Mouse (Mus musculus) kidney, postnatal 25 days (tissue): ENCODE results near the gene Cerk.
"Not testable (repeated sequence)": the region's sequence is repeated elsewhere in the genome, so short reads cannot be mapped to it uniquely, and the experiment has no call there.

Source experiments
- DNase-seq, 2 experiments: peaks; one replicate each; pipeline ENCODE4 v3.0.0; 2021; ENCODE audit warnings: mixed read lengths in 2 of 2

Gene Cerk

DNA sequence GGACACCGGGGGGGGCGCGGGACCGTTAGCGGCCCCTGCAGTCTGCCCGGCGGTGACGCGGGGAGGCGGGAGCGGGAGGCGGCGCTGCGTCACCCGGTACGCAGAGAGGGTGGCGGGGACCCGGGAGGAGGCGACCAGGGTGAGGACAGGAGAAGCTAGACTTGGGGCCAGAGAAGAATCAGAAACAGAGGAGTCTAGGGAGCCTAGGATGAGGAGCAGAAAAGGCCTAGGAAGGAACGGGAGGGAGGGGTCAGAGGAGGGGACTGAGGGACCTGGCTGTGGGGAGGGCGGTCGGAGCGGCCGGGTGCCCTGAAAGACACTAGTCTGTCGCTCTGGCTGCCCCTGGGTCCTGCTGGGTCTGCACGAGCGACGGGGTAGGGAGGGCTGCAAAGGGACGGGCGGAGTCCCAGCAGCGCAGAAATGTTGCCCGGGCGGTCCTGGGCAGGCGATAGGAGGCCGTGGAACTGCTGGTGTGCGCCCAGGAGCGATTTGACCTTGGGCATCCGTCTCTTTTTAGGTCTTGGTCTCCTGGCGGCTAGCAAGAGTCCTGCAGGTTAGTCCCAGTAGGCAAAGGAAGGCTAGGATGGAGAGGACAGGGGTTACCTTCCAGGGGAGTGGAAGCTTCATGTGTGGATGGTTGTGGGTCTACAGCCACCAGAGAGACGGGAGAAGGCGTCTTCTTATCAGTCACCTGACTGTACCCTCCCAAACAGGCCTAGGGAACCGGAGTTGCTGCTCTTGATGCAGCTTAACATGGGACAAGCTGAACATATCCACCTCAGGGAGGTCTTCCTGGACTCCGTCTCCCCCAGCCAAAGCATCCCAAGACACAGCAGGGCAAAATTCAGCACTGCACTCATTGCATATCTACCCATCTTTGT, at the start of gene Cerk:
Gene Cerk, minus strand, starts transcription at position 453 of the 881 bp plus-strand sequence.
- DNase-seq = peak; percentile 81 to 90

DNA sequence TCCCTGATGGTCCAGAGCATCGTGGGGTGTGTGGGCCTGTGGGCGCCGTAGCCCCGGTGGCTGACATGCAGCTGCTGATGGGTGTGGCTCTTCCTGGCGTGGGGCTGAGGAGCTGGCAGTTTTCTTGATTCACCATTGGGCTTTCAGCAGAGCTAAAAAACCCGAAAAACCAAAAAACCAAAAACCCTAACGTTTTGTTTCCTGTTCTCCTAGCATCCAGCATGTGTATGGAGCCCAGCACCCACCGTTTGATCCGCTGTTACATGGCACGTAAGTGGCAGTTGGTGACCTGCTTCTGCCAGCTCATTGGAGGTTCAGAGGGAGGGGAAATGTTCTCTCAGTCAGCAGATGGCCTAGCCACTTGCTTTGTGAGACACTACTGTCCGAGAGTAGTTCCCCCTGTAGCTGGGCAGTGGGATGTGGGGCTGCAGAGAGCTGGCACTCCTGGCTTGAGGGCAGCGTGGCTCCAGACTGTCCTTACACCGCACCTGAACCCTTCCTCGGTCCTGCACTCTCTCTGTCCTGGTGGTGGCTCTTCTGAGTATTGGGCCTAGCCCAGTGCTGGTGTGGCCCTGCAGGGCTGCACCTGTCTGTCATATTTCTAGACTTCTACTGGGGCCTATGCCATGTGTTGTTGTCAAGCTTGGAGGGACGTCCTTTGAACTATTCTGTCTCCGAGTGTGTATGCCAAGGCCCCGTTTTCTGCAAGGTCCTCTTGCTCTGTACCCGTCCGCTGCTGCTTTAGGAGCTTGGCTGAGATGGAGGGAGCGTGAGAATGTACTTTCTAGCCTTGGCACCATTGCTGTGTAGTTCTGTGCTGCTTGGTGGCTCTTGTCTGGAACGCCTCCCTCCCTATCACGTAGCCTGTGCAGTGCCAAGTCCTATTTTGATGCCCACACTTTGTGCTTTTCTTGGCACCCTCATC, 48.8 kb upstream of the Cerk start:
- DNase-seq = no peak

GRCm38 (mm10) chr15:86234001-86234400, 48.1 kb upstream of the Cerk start:
- no peak for DNase-seq

DNA sequence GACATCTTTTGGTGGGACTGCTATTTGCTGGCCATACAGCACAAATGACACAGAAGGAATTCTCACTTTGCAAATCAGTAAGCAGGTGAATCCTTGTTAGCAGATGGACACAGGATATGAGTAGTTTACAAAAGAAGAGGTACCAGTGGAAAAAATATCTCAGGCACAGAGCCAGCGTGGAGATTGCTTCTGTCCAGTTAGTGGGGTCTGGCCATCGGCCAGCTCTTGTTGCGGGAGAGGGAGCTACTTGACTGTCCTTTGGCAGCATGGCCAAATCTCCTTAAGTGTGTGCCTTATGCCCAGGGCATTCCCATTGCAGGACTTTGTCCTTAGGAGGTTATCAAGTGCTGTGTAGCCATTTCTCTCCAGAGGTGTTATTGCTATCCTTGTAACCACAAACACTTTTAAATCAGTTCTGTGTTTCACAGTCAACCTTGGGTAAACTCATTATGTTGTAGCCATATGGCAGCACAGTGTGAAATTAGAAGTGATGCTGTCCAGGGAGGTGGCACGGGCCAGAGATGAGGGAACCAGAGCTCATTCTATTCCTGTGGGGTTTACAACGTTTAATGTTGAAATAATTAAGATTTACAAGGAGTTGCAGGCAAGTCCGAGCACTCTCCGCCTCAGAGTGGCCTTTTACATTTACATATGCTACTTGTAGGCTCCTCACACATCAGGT, 46.0 kb upstream of the Cerk start:
- peak; percentile 58 to 72 for DNase-seq

DNA sequence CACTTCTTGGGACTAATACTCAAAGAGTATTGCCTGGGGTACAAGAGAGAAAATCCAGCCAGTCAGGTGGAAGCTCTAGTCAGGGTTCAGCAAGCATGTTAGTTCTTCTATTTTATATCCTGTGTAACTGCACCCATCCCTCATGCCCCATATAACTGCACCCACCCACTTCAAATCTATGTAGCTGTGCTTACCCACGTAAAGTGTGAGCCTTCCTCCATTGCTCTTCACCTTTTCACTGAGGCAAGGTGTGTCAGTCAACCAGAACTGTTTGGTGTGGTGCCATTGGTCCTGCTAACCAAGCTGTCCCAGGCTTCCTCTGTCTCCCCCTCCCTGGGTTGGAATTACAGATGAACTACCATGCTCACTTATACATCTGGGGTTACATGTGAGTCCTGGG, 45.2 kb upstream of the Cerk start:
- no peak for DNase-seq

DNA sequence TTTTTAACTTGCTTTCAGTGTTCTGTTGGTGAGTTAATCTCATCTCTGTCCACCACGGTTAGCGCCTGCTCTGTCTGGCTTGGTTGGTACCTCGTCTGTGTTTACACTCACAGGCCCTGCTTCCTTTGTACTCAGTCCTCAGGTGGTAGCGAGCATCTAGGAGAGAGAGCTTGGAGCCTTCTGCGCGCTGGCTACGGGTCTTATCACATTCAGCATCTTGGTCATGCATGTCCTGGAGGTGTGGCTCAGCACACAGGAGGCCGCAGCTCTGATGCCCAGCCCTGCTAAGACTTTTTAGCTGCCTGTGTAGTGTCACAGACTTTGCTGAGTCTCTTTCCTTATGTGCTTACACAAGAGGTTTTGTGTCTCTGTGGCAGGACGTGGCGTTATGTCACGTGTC, 43.7 kb upstream of the Cerk start:
- DNase-seq = peak in 1 of 2 experiments; percentile 39

GRCm38 (mm10) chr15:86229088-86229487, 43.1 kb upstream of the Cerk start:
- DNase-seq = peak in 1 of 2 experiments; percentile 43

DNA sequence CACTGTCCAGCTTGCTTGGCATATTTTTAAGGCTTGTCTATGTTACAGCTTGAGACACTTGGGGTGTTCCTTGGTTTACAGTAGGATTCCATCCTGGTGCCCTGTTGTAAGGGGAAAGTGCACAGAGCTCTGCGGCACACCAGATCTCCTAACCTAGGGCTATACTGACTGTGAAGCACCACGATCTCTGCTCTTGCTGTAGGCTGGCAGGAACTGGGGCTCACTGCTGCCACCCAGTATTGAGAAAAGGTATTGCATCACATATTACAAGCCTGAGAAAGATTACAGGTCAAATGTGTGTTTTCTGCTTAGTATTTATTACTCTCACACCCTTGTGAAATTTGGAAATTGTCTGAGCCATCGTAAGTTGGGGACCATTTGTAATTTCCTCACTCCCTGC, 42.2 kb upstream of the Cerk start:
- DNase-seq = peak; percentile 58 to 68

GRCm38 (mm10) chr15:86226968-86227367, 41.0 kb upstream of the Cerk start:
- no peak for DNase-seq

DNA sequence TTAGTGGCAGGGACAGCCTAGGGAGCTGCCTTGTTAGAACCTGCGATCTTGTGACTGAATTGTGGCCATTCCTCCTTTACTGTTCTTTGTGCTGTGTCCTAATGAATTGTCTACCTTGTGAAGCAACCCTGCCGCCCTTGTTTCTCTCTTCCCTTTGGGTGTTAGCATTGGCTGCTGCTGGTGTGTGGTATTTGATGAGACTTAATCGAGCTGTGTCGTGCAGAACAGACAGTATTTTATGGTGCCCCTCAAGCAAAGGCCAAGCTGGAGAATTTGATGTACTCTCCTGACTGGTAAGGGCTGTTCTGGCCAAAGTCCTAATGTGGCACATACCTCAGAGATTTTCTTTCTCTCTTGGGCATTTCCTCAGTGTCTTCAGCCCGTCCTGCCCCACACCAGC, 40.3 kb upstream of the Cerk start:
- no peak for DNase-seq

DNA sequence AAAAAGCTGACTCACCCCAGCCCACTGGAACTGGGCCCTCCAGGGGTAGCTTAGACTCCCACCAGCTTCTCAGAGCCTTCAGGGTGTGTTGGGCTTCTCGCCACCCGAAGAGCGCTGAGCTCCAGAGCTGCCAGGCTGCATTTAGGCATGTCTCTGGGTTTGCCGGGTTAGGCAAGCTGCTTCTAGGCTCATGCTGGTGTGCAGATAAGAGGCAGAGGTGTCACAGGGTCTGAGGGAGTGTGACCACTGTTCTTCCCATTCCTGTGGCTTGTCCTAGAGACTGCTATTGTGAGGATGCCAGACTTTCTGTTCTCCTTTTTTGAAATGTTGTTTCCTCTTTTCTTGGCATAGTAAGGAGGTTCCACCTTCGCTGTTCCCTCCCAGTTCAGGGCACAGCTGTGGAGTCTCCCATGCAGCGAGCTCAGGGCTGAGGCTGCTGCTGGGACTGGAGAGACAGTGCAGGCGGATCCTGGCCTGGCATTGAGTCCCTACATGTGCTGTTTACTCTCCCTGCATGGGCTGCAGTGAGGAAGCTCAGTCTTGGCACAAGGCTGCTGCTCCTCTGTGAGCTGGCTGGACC, 39.1 kb upstream of the Cerk start:
- peak in 1 of 2 experiments; percentile 27 for DNase-seq

GRCm38 (mm10) chr15:86221901-86222300, 36.0 kb upstream of the Cerk start:
- DNase-seq = not testable (repeated sequence)

DNA sequence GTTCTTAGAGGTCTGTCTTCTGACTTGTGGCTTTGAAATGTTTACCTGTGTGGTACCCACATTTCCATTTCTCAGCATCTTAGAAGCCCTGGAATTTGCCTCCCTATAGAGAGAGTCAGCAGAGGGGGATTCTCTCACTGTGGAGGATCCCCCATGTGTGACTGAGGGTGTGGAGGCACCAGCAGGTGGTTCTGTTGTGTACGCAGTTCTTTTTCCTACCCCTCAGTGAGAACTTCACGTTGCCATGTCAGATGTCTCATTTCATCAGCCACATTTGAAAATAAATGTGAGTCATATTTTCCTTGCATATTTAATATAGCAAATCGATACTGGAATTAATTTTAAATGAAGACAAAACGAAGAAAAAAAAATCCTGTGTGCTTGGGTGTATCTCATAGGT, 35.4 kb upstream of the Cerk start:
- DNase-seq = no peak

DNA sequence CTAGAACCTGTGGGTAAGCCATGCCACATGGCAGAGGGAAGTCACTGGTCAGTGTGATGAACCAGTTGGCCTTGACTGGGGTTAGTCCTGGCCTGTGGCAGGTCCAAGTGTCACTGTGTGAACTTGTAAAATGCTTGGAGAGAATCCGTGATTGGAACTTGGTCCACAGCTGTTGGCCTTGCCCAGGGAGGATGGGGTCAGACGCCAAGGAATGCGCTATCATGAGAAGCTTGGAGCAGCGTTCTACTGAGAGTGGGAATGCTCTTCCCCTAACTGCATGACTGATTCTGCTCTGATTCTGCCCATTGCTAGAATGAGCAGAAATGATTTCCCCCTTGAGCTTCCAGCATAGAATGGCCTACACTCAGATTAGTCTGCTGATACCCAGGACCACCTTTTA, 34.8 kb upstream of the Cerk start:
- DNase-seq = no peak

GRCm38 (mm10) chr15:86220229-86220630, 34.3 kb upstream of the Cerk start:
- peak; percentile 42 to 75 for DNase-seq

- DNase-seq = no peak
Measured at GRCm38 (mm10) chr15:86219534-86220228, 33.7 kb upstream of the Cerk start.

GRCm38 (mm10) chr15:86216641-86217040, 30.7 kb upstream of the Cerk start:
- DNase-seq = not testable (repeated sequence)

DNA sequence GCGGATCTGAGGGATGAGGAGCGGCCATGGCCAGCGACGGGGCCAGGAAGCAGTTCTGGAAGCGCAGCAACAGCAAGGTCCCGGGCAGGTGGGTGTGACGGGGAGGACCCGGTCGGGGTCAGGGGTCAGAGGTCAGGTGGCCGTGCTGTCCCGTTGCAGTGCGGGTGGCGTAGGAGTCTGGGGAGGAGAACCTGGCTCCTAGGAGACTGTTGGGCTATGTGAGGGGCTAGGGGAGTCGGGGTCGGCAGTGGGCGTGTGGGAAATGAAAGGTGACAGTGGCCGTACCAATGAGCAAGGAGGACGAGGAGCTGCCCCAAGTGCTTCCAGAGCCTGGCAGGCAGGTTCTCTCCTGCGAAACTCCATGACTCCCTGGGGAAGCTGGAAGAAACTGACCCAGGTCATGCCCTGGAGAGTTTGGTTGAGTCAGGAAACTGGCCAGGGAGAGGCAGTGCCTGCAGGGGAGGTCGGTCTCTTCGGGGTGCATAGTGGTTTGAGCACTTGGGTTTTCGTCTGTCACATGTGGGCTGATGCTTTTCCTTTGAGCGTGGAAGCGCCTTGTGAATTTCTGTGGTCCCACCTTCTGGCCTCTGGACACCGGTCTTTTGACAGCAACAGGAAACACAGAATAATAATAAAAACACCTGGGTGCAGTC, 28.7 kb upstream of the Cerk start:
- peak in 1 of 2 experiments; percentile 59 for DNase-seq

GRCm38 (mm10) chr15:86213753-86214548, 28.0 kb upstream of the Cerk start, which contains the start of gene Tbc1d22a:
Gene Tbc1d22a, plus strand, starts transcription at chr15:86214459.
- DNase-seq = peak; percentile 94 to 95

DNA sequence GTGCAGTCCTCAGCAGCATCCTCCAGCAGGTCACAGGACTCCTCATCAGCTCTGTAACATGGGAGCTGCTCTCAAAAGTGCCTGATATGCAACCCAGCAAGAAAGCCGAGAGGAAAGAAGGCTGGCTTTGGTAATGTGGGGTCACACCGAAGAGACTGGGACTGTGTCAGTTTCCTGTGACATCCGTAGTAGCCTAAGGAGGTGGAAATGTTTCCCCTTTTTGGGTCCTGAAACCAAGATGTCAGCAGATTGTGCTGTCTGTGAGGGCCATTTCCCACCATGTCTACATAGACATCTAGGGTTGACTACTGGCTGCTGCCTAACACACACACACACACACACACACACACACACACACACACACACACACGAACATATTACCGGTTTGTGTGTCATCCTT, 26.3 kb upstream of the Cerk start:
- not testable (repeated sequence) for DNase-seq
